Mouse (Mus musculus): ENCODE results near the gene H2-Eb1. TPM values are rescaled to one million over a fixed set of nuclear protein-coding genes. Genes with fewer than 3 reads are reported as not detected.

H2-Eb1 gene
- total RNA-seq, 2 experiments from 2014 or later: 38.0 to 114 TPM

Other genes with a start within 250 kb of the H2-Eb1 start
- 10.0 and 10.8 TPM in 2 replicates for gene H2-Oa, start 213.5 kb upstream of the H2-Eb1 start, total RNA-seq (2015)
- 3.7 and 6.9 TPM in 2 replicates for gene H2-Oa, start 213.5 kb upstream of the H2-Eb1 start, total RNA-seq (2017)
- gene H2-DMa, start 186.3 kb upstream of the H2-Eb1 start, total RNA-seq (2015): 172 and 189 TPM in 2 replicates
- gene H2-DMa, start 186.3 kb upstream of the H2-Eb1 start, total RNA-seq (2017): 145 and 152 TPM in 2 replicates
- 287 and 312 TPM in 2 replicates for gene Brd2, start 183.2 kb upstream of the H2-Eb1 start, total RNA-seq (2015)
- gene Brd2, start 183.2 kb upstream of the H2-Eb1 start, total RNA-seq (2017): 286 and 353 TPM in 2 replicates
- gene H2-DMb2, start 162.6 kb upstream of the H2-Eb1 start, total RNA-seq (2015): 8.9 and 9.6 TPM in 2 replicates
- gene H2-DMb2, start 162.6 kb upstream of the H2-Eb1 start, total RNA-seq (2017): 12.4 and 18.3 TPM in 2 replicates
- 105 and 109 TPM in 2 replicates for gene H2-DMb1, start 152.8 kb upstream of the H2-Eb1 start, total RNA-seq (2015)
- 110 and 132 TPM in 2 replicates for gene H2-DMb1, start 152.8 kb upstream of the H2-Eb1 start, total RNA-seq (2017)
- 43.4 and 46.2 TPM in 2 replicates for gene Tap1, start 118.3 kb upstream of the H2-Eb1 start, total RNA-seq (2015)
- 96.5 and 101 TPM in 2 replicates for gene Tap1, start 118.3 kb upstream of the H2-Eb1 start, total RNA-seq (2017)
- gene Psmb9, start 118.1 kb upstream of the H2-Eb1 start, total RNA-seq (2015): 142 and 149 TPM in 2 replicates
- gene Psmb9, start 118.1 kb upstream of the H2-Eb1 start, total RNA-seq (2017): 78.7 and 125 TPM in 2 replicates
- 230 and 263 TPM in 2 replicates for gene Psmb8, start 108.1 kb upstream of the H2-Eb1 start, total RNA-seq (2015)
- 339 and 455 TPM in 2 replicates for gene Psmb8, start 108.1 kb upstream of the H2-Eb1 start, total RNA-seq (2017)
- gene Tap2, start 102.3 kb upstream of the H2-Eb1 start, total RNA-seq (2015): 6.4 and 7.1 TPM in 2 replicates
- gene Tap2, start 102.3 kb upstream of the H2-Eb1 start, total RNA-seq (2017): 34.2 and 35.9 TPM in 2 replicates
- 4.2 and 4.7 TPM in 2 replicates for gene H2-Ob, start 67.0 kb upstream of the H2-Eb1 start, total RNA-seq (2015)
- 2.4 and 2.5 TPM in 2 replicates for gene H2-Ob, start 67.0 kb upstream of the H2-Eb1 start, total RNA-seq (2017)
- gene H2-Ab1, start 48.2 kb upstream of the H2-Eb1 start, total RNA-seq (2015): 145 and 162 TPM in 2 replicates
- gene H2-Ab1, start 48.2 kb upstream of the H2-Eb1 start, total RNA-seq (2017): 136 and 181 TPM in 2 replicates
- 193 and 213 TPM in 2 replicates for gene H2-Aa, start 18.0 kb upstream of the H2-Eb1 start, total RNA-seq (2015)
- gene H2-Aa, start 18.0 kb upstream of the H2-Eb1 start, total RNA-seq (2017): 91.8 and 109 TPM in 2 replicates
- 0.07 and 0.25 TPM in 2 replicates for gene H2-Eb2, start 19.8 kb downstream of the H2-Eb1 start, total RNA-seq (2015)
- gene H2-Eb2, start 19.8 kb downstream of the H2-Eb1 start, total RNA-seq (2017): not detected in 2 replicates
- gene Btnl2, start 49.0 kb downstream of the H2-Eb1 start, total RNA-seq (2015): 0.09 TPM in 1 of 2 replicates, not detected in the other
- 0.33 TPM in 1 of 2 replicates, not detected in the other for gene Btnl2, start 49.0 kb downstream of the H2-Eb1 start, total RNA-seq (2017)
- not detected in 2 replicates for gene Btnl1, start 71.3 kb downstream of the H2-Eb1 start, total RNA-seq (2015)
- gene Btnl1, start 71.3 kb downstream of the H2-Eb1 start, total RNA-seq (2017): not detected in 2 replicates
- not detected in 2 replicates for gene BC051142, start 93.0 kb downstream of the H2-Eb1 start, total RNA-seq (2015)
- 0.29 and 3.8 TPM in 2 replicates for gene BC051142, start 93.0 kb downstream of the H2-Eb1 start, total RNA-seq (2017)
- gene Btnl4, start 171.5 kb downstream of the H2-Eb1 start, total RNA-seq (2015): not detected in 2 replicates
- not detected in 2 replicates for gene Btnl4, start 171.5 kb downstream of the H2-Eb1 start, total RNA-seq (2017)
- gene Btnl6, start 211.5 kb downstream of the H2-Eb1 start, total RNA-seq (2015): not detected in 2 replicates
- not detected in 2 replicates for gene Btnl6, start 211.5 kb downstream of the H2-Eb1 start, total RNA-seq (2017)